Mouse (Mus musculus) forebrain, postnatal 0 days (tissue): Measurements from ENCODE around the gene Vps36. TPM values are rescaled to one million over a fixed set of nuclear protein-coding genes. Genes with fewer than 3 reads are reported as not detected.

Experiments
- ATAC-seq: fragments of 200-750 bp; cut with Nextera tagmentation; 2 replicates; pipeline ENCODE4 v1.8.0; 2017; ENCODE audit warnings: mild to moderate bottlenecking, moderate library complexity
- DNase-seq: peaks from one replicate; pipeline ENCODE4 v3.0.0-alpha.2; 2015
- H3K27ac ChIP-seq: fragments of 300-500 bp; sonication (generic); 2 replicates; pipeline ENCODE4 v1.5.1; 2014; ENCODE audit warnings: low read depth, mild to moderate bottlenecking, antibody characterized with exemption, low read length, moderate library complexity, mixed read lengths
- H3K27me3 ChIP-seq: fragments of 300-500 bp; sonication (generic); 2 replicates; pipeline ENCODE4 v1.6.1; 2014; ENCODE audit warnings: mild to moderate bottlenecking, low read length, mixed read lengths; ENCODE audit not compliant: insufficient read depth
- H3K36me3 ChIP-seq: fragments of 300-500 bp; sonication (generic); 2 replicates; pipeline ENCODE4 v1.6.1; 2014; ENCODE audit warnings: mild to moderate bottlenecking, moderate library complexity; ENCODE audit not compliant: insufficient read depth
- H3K4me1 ChIP-seq: fragments of 300-500 bp; sonication (generic); 2 replicates; pipeline ENCODE4 v1.6.1; 2014; ENCODE audit warnings: antibody characterized with exemption; ENCODE audit not compliant: insufficient read depth
- H3K4me2 ChIP-seq: fragments of 300-500 bp; sonication (generic); 2 replicates; pipeline ENCODE4 v1.6.1; 2014; ENCODE audit warnings: low read depth, mild to moderate bottlenecking, moderate library complexity
- H3K4me3 ChIP-seq: fragments of 300-500 bp; sonication (generic); 2 replicates; pipeline ENCODE4 v1.5.1; 2014; ENCODE audit warnings: low read depth, low read length, mixed read lengths
- H3K9ac ChIP-seq: fragments of 300-500 bp; sonication (generic); 2 replicates; pipeline ENCODE4 v1.6.1; 2014; ENCODE audit warnings: mild to moderate bottlenecking
- H3K9me3 ChIP-seq: fragments of 300-500 bp; sonication (generic); 2 replicates; pipeline ENCODE4 v1.6.1; 2016; ENCODE audit warnings: low read length
- CTCF ChIP-seq: sonication (generic); IDR thresholded peaks from 2 replicates; pipeline ENCODE4 v1.5.1; 2016; ENCODE audit warnings: antibody characterized with exemption, control low read depth, low read depth
- WGBS: fragments of 180-500 bp; shearing (Covaris S2); extraction: QIAGEN DNeasy Blood & Tissue Kit; methylation state at CpG from one replicate; pipeline ENCODE4 v1.1.7; 2014; 5-methylcytosine and 5-hydroxymethylcytosine counted together
- polyA plus RNA-seq: library from polyadenylated mRNA; unstranded; fragments of >200 nt; fragmentation: Nextera tagmentation; extraction: Ambion mirVana; gene quantifications from 2 replicates; pipeline ENCODE4 v1.2.1, GENCODE M21; 2015
- total RNA-seq: library from RNA; depleted of rRNA; stranded (reverse); fragments of >200 nt; gene quantifications from 2 replicates; pipeline ENCODE4 v1.2.3, GENCODE M21; 2014

Gene Vps36
- total and polyA plus RNA-seq, 2 experiments from 2014 or later: 36.7 to 38.3 TPM

- Histone ChIP-seq H3K9ac (no peak overlapping the region), H3K9me3 (no peaks in the 10 kb centered on the region), H3K4me3 (no peak overlapping the region), H3K36me3 (no peaks in the 10 kb centered on the region), H3K27ac (no peak overlapping the region), H3K4me1 (no peaks in the 10 kb centered on the region), H3K27me3 (no peaks in the 10 kb centered on the region), H3K4me2 (no peak overlapping the region)
- DNase-seq (no peak), ATAC-seq (no peak)
- 53% methylated on average over 3 of the region's 3 CpGs for WGBS
- TF ChIP-seq CTCF: no peak
Observed at GRCm38 (mm10) chr8:22150345-22150663, 42.3 kb upstream of the Vps36 start.

GRCm38 (mm10) chr8:22162206-22162605 is 30.4 kb upstream of the Vps36 start:
- Histone ChIP-seq H3K27ac (no peak overlapping the region), H3K9ac (no peak overlapping the region), H3K4me2 (no peak overlapping the region), H3K4me1 (no peaks in the 10 kb centered on the region), H3K36me3 (0 out of 2 replicates have a peak, but pooled peaks cover 9% of the 10 kb centered on the region), H3K4me3 (no peak overlapping the region), H3K9me3 (no peaks in the 10 kb centered on the region), H3K27me3 (no peaks in the 10 kb centered on the region)
- TF ChIP-seq CTCF: no peak
- WGBS: 91% methylated on average over 8 of the region's 8 CpGs
- DNase-seq: no peak
- no peak for ATAC-seq

GRCm38 (mm10) chr8:22164431-22164830 is 28.2 kb upstream of the Vps36 start:
- H3K9ac ChIP-seq: no peak overlapping the region
- no peak overlapping the region for H3K4me3 ChIP-seq
- no peak overlapping the region for H3K27ac ChIP-seq
- 97% methylated on average over 10 of the region's 10 CpGs for WGBS
- 0 out of 2 replicates have a peak, but pooled peaks cover 3% of the 10 kb centered on the region for H3K36me3 ChIP-seq
- no peak for DNase-seq
- TF ChIP-seq CTCF: no peak
- no peaks in the 10 kb centered on the region for H3K4me1 ChIP-seq
- H3K4me2 ChIP-seq: no peak overlapping the region
- no peaks in the 10 kb centered on the region for H3K9me3 ChIP-seq
- no peak for ATAC-seq
- no peaks in the 10 kb centered on the region for H3K27me3 ChIP-seq

- Histone ChIP-seq H3K27me3 (no peaks in the 10 kb centered on the region), H3K36me3 (no peaks in the 10 kb centered on the region), H3K4me3 (peak overlapping the region; percentile 58), H3K9ac (peak overlapping the region; percentile 62), H3K9me3 (no peaks in the 10 kb centered on the region), H3K27ac (peak overlapping the region; percentile 82), H3K4me2 (peak overlapping the region; percentile 52), H3K4me1 (no peaks in the 10 kb centered on the region)
- peak; percentile 30 for ATAC-seq
- TF ChIP-seq CTCF: no peak
- no peak for DNase-seq
- WGBS: 49% methylated on average over 10 of the region's 10 CpGs
Observed at GRCm38 (mm10) chr8:22165251-22166079, 27.1 kb upstream of the Vps36 start.

GRCm38 (mm10) chr8:22166080-22166603 is 26.5 kb upstream of the Vps36 start, which contains the start of gene Nek3:
Gene Nek3, minus strand, starts transcription at chr8:22166435.
- WGBS: under 1% methylated on average over 38 of the region's 43 CpGs
- Histone ChIP-seq H3K4me1 (no peaks in the 10 kb centered on the region), H3K36me3 (no peaks in the 10 kb centered on the region), H3K27me3 (no peaks in the 10 kb centered on the region), H3K4me3 (peak within 1 kb of the TSS; percentile 58), H3K9me3 (no peaks in the 10 kb centered on the region), H3K27ac (peak within 1 kb of the TSS; percentile 82), H3K9ac (peak within 1 kb of the TSS; percentile 62), H3K4me2 (peak within 1 kb of the TSS; percentile 52)
- peak; percentile 72 for TF ChIP-seq CTCF
- ATAC-seq: peak; percentile 98
- DNase-seq: peak; percentile 96

GRCm38 (mm10) chr8:22169167-22169566 is 23.4 kb upstream of the Vps36 start:
- DNase-seq: no peak
- Histone ChIP-seq H3K4me3 (no peak overlapping the region), H3K27me3 (no peaks in the 10 kb centered on the region), H3K9ac (no peak overlapping the region), H3K9me3 (no peaks in the 10 kb centered on the region), H3K36me3 (no peaks in the 10 kb centered on the region), H3K4me2 (no peak overlapping the region), H3K4me1 (no peaks in the 10 kb centered on the region), H3K27ac (no peak overlapping the region)
- no peak for TF ChIP-seq CTCF
- ATAC-seq: no peak
- 89% methylated on average over 5 of the region's 5 CpGs for WGBS

GRCm38 (mm10) chr8:22175966-22176365 is 16.6 kb upstream of the Vps36 start:
- H3K4me3 ChIP-seq: no peak overlapping the region
- no peaks in the 10 kb centered on the region for H3K27me3 ChIP-seq
- TF ChIP-seq CTCF: no peak
- H3K36me3 ChIP-seq: no peaks in the 10 kb centered on the region
- ATAC-seq (no peak), DNase-seq (no peak)
- H3K9ac ChIP-seq: no peak overlapping the region
- H3K4me1 ChIP-seq: no peaks in the 10 kb centered on the region
- H3K4me2 ChIP-seq: no peak overlapping the region
- no peaks in the 10 kb centered on the region for H3K9me3 ChIP-seq
- WGBS: 97% methylated on average over 7 of the region's 7 CpGs
- no peak overlapping the region for H3K27ac ChIP-seq
